Mouse (Mus musculus) small intestine, adult 2 months (tissue): ENCODE results near the gene Irx4.

Source experiments
- CTCF ChIP-seq: fragments of 200-500 bp; IDR thresholded peaks from 2 replicates; pipeline ENCODE4 v1.5.1; 2012; ENCODE audit warnings: low read depth, mild to moderate bottlenecking, control low read depth, inconsistent platforms, low read length, moderate library complexity, mixed read lengths; ENCODE audit not compliant: insufficient replicate concordance, insufficient read length; ENCODE audit errors: extremely low read depth
- POLR2A ChIP-seq: fragments of 200-500 bp; IDR thresholded peaks from 2 replicates; pipeline ENCODE4 v1.6.1; 2012; ENCODE audit warnings: low read depth, mild to moderate bottlenecking, control low read depth, inconsistent platforms, low read length, moderate library complexity

DNA sequence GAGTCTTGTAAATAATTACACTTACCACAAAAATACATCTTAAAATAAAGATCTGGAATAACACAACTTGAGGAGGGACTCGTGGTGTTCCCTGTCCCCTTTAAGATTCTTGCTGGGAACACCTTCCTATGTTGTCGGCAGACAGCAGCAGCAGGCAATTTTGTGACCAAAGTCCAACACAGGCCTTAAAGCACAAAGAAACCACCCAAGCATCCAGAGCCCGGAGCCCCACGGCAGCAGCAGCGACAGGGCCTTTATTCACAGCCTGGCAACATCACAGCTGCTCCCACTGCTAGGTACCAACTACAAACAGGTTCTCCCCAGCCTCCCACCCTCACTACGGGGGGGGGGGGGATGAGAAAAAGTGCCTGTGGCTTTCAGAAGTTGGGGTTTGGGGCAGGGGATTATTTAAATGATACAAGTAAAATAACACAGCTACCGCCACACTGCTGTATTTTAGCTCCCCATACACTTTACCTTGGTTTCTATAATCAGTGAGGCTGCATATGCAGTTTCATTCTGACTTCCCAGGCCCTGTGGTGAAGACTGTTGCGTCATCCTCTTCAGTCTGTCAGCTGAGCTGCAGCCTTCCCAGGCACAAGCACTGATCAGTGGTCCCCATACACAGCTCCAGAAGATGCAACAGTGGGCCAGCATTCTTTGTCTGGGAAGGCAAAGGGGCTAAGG is 45.3 kb downstream of the Irx4 start:
- no peak for TF ChIP-seq CTCF
- no peak for TF ChIP-seq POLR2A
